Mouse (Mus musculus) cerebral cortex, adult 2 months (tissue): ENCODE measurements around the gene Slc8a2.

Experiments
- WGBS: fragments of 180-500 bp; shearing (Covaris S2); methylation state at CpG from one replicate; pipeline ENCODE4 v1.1.7; 2018; 5-methylcytosine and 5-hydroxymethylcytosine counted together

The Slc8a2 gene

DNA sequence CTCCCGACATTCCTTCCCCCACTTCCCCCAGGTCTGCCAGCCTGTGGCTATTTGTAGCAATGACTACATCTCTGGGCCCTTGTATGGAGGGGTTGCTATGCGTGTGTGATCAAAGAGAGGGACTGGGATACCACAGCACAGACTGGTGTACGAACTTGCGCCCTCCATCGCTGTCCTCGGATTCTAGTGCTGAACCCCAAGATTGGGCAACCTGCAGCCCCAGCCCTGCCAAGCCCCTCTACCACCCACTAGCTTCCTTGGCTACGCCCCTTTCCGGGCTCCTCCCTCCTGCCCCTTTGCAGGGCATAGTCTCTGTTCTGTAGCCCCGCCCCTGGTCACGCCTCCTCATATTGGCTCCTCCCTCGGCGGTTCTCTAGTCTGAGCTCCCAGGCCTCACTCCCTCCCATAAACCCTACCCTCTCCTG is at the start of gene Slc8a2:
TSS of gene Slc8a2 (plus strand) at position 406 of the 425 bp plus-strand sequence.
- WGBS, result 2% methylated on average over 12 of the region's 12 CpGs

GRCm38 (mm10) chr7:16079947-16080346 is 49.7 kb upstream of the Slc8a2 start:
- WGBS, result 64% methylated on average over 1 of the region's 1 CpGs

DNA sequence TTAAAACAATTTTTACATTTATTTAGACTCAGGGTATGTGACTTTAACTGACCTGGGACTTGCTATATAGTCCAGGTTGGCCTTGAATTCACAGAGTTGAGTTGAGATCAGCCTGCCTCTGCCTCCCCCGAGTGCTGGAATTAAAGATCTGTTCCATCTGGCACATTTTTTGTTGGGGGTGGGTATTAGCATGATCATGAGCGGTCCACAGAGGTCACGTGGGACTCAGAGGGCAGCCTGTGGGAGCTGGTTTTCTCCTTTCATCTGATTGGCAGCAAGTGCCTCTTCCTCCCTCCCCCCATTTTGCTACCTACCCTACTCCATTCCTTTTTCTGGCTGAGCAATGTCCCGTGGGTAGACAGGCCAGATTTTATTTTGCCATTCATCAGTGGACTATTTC is 49.0 kb upstream of the Slc8a2 start:
- 78% methylated on average over 4 of the region's 4 CpGs for WGBS

DNA sequence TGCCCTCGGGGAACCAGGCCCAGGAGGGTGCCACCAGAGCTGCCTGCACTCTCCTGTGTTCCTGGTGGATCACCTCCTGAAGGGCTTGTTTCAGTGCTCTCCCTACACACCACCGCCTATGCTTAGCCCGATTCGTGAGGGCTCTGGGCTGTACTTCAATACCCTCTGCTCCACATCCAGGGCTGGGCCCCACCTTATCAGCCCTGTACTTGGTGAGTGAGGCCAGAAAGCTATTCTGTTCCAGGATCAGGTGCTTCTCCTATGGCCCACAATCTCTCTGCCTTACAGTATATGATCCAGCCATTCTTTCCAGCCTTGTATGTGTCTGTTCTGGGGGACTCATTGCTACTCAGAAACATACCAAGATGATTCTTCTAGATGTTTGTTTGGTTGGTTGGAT is 46.3 kb upstream of the Slc8a2 start:
- 76% methylated on average over 4 of the region's 4 CpGs for WGBS

DNA sequence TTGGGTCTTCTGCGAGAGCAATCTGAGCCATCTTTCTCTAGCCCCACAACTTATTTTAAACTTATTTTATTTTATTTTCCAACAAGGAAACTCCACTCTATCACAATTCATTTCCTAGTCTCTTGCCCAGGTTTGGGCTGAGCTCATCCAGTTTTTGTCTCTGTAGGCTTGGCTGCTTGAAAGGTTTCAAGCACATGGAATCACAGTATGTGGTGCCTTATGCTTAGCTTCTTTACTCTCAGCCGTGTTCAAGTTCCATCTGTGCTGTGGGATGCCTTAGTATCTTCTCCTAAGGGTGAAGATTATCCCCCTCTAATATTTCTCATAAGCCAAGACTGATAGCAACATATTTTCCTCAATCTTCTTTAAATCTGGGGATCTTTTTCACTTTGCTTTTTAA is 42.0 kb upstream of the Slc8a2 start:
- 51% methylated on average over 2 of the region's 2 CpGs for WGBS

DNA sequence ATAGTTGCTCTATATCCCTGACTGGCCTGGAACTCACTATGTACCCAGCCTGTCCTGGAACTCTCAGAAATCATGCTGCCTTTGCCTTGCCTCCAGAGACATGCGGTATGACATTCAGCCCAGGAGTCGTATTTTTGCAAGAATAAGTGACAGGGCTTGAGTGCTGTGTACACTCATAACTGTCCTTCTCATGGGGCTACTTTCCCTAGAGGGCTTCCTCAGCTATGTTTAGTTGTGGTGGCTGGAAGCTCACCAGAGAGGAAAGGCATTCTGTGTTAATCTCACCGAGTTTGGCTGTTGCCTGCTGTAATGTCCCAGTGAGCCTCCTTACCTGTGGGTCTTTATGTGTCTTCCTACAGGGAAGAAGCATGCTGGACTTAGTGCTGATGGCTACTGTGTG is 35.0 kb upstream of the Slc8a2 start:
- WGBS, result 83% methylated on average over 3 of the region's 3 CpGs

- whole genome bisulfite sequencing, result under 1% methylated on average over 67 of the region's 68 CpGs
Observed at GRCm38 (mm10) chr7:16098021-16099017, 31.3 kb upstream of the Slc8a2 start, which contains the start of gene Napa. Gene Napa, plus strand, starts transcription at chr7:16098458.

DNA sequence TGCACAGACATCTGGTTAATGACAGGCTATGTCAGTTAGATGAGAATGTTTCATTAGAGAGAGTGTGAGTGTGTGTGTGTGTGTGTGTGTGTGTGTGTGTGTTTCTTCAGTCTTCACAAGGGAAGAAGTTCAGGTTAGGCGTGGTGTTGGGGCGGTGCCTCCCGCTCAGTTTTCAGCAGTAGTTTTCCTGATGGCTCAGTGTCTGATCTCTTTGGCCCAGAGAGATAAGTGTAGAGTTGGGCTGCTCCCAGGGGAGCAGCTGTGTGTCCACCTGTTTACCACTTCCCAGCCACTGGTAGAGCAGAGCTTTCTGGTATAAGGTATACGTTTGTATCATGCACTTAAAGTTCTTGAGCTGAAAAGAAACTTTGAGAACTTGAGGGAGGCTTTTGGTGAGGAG is 29.7 kb upstream of the Slc8a2 start:
- 45% methylated on average over 4 of the region's 4 CpGs for WGBS

DNA sequence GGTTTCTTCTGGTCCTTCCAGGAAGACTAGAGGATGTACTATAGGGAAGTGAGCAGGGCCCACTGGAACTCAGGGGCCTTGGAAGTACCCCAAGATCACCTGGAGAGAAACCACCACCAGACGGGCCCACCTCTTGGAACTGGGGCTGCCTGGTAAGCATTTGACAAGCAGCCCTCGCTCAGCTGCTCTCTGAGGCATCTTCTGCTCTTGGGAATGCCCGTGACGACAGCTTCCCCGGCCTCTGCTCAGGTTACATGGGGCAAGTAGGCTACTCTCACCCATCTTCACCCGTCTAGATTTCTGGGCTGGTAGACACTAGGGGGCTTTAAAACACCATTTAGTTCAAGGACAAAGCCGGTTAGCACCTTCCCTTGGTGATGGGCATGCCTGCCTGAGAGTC is 28.5 kb upstream of the Slc8a2 start:
- WGBS, result 39% methylated on average over 7 of the region's 7 CpGs

DNA sequence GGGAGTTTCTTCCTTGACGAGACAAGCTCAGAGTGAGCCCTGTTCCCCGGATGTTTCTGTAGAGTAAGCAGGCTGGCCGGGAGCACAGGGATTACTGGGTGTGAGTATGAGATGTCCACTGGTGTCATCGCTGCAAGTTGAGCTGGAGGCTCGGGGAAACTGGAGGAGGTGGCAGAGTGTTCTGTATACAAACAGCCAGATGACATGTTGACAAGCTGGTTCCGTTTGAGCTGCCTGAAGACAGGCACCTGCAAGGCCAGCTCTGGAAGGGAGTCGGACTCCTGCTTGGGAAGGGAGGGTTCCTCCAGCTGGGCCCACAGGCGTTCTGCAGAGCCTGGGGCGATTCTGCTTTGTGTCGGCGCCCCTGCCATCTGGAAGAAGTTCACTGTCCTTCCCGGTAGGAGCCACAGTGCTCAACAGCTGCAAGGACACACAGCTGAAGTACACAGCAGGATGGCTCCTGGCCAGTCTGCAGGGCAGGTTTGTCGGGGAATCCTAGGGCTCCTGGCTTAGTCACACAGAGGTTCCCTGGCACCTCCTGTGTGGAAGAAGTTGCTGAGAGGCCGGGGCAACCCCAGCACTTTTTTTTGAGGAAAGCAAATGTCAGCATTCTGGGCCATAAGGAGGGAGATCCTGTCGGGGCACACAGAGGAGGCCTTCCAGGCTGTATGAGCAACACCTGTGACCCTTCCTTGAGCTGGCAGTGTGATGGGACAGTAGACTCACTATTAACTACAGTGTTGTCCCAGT is 27.7 kb upstream of the Slc8a2 start:
- WGBS, result 24% methylated on average over 15 of the region's 15 CpGs

DNA sequence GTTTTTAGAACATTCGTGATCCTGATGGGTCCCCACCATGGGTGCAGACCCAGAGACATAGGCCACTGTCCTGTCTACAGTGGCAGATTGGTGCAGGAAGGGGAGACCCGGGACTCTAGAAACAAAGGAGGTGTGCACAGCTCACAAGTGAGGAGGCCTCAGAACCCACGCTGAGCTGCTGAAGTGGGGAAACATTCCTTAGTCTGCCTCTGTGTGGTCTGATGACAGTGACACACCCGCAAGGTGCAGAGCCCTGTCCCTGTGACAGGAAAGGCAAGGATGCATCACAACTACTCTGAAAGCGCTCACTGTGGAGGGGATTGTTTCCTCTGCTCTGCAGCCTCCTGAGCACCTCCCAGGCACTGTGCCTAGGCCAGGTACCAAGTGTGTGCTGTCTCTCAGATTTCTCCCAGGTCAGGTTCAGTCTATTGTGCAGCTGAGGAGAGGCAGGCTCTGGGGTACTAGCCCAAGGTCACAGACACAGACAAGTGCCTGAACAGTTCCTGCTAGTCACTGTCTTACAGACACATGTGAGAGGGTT is 26.9 kb upstream of the Slc8a2 start:
- WGBS, result 37% methylated on average over 5 of the region's 5 CpGs

DNA sequence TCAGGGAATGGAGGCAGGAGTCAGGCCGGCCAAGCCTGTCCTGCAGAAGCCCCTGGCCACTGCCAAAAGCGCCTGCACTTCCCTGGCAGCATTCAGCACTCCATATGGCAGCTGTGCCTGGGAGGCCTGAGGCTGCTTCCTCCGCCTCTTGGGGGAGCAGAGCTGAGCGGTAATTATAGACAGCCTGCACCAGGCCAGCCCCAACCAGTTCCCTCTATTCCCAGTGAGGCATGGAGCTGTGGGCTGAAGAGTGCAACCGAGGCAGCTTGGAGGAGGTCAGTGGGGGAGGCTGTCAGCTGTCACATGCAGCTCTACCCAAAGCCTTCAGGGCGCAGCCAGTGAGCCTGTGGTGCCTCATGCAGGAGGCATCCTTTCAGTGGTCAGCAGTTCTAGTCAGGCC is 25.9 kb upstream of the Slc8a2 start:
- WGBS, result 26% methylated on average over 6 of the region's 6 CpGs

- 56% methylated on average over 7 of the region's 7 CpGs for WGBS
Observed at GRCm38 (mm10) chr7:16104611-16105388, 24.8 kb upstream of the Slc8a2 start.

GRCm38 (mm10) chr7:16108886-16109542 is 20.6 kb upstream of the Slc8a2 start:
- 49% methylated on average over 9 of the region's 9 CpGs for WGBS

DNA sequence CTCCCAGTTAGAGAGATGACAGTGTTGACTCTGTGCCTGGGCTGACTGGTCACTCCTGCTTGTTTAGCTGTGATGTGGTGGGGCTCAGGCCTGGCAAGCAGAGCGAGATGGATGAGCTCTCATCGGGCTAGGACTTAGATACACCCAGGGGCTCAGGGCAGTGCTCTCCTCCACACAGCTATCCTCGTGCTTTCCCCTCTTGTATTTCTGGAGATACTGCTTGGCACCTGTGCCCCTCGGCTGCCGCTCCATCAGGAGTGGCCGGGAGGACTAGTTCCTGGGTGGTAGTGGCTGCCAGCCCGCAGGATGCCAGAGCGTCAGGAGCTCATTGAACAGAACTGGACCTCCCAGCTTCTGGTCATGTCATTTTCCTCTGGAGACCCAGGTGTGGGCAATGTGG is 19.5 kb upstream of the Slc8a2 start:
- 62% methylated on average over 8 of the region's 8 CpGs for WGBS

GRCm38 (mm10) chr7:16111284-16112090 is 18.1 kb upstream of the Slc8a2 start:
- WGBS, result 49% methylated on average over 7 of the region's 7 CpGs

GRCm38 (mm10) chr7:16116418-16116817 is 13.2 kb upstream of the Slc8a2 start:
- 55% methylated on average over 7 of the region's 7 CpGs for WGBS

DNA sequence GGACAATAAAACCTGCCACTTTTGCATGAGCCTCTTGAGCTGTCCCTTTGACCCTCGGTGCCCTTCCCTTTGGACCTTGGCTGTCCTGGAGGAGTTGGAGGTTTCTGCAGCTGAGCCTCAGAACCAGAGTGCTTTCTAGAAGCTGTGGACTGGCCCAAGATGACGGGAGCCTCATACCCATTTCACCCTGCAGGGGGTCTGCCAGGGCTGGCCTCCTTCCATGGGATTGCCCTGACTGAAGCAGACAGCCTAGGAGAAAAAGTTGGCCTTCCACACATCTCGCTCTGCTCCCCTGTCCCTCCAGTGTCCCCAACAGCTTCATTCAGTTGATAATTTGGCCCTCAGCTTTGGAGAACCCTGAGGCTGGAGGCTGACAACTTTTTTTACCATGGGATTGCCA is 12.5 kb upstream of the Slc8a2 start:
- WGBS, result 70% methylated on average over 3 of the region's 3 CpGs

DNA sequence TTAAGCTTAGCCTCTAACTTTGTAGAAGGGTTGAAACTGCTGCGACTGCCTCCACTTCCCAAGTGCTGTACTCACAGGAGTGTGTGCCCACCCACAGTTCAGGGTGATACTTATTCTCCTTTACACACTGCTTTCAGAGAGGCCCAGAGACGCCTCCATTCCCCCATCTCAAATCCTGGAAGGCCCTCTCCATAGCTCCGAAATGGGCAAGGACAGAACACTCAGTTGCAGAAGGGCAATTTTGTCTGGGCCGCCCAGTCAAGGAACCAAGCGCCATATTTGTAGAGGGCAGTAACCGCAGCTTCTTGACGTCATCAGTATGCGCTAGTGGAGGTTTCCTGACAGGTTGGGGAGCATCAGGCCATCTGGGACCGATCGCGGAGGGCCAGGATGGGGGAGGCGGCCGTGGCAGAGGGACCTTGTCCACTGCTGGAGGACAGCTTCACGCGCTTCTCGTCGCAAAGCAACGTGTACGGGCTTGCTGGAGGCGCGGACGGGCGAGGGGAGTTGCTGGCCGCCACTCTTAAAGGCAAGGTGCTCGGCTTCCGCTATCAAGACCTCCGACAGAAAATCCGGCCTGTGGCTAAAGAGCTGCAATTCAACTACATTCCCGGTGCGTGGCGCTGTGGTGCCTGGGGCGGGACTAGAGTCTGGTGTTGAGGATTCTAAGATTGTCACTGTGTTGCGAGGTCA is 9.9 kb upstream of the Slc8a2 start, which contains the start of gene Kptn:
TSS of gene Kptn (plus strand) at position 327 of the 693 bp plus-strand sequence.
- WGBS, result under 1% methylated on average over 33 of the region's 33 CpGs

GRCm38 (mm10) chr7:16120262-16120600 is 9.4 kb upstream of the Slc8a2 start:
- WGBS, result 44% methylated on average over 9 of the region's 9 CpGs
